ENCODE assay signal across 18 mouse cellular contexts in the genomic region with DNA sequence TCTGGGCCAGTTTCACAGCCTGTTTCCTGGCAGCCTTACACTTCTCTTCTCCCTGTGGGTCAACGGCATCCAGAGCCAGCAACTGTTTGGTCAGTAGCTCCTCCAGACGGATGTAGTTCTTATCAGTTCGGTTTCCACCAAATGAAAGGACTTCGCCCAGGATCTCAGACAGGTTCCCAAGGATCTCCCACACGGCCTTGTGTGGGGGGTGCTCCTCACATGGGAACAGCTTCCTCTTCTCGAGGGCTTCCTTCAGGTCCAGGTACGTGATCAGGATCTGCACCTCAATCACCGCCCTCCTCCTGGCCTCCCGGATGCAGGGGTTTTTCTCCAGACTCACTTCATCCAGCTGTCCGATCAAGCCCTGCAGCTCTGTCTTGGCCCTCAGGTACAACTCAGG.
"Had no signal": no experiment of that assay in that cellular context is flagged by ENCODE, and none has a peak within 500 bp of the region (broad histone marks: within the 10 kb centered on the region; RNA-seq: fewer than 3 reads in every experiment).

No protein-coding gene starts in this region.

- H3K27me3 ChIP-seq: midbrain, embryonic 12.5 days; neural tube, embryonic 13.5 days; neural tube, embryonic 15.5 days had no signal

- H3K4me3 ChIP-seq: midbrain, embryonic 10.5 days; midbrain, embryonic 12.5 days; myocyte; neural tube, embryonic 13.5 days; neural tube, embryonic 15.5 days had no signal

- DNase-seq: lung, adult 18-20 months; lung, embryonic 14.5 days; lung, postnatal 10 days; lung, postnatal 4 days; midbrain, embryonic 14.5 days; retina, postnatal 1 day; right cerebral cortex, adult 18-20 months; right cerebral cortex, postnatal 25 days; right cerebral cortex, postnatal 4 days; spleen, adult 18-20 months; thymus, adult 18-20 months; thymus, postnatal 14 days; thymus, postnatal 36 days had no signal

- H3K27ac ChIP-seq: midbrain, embryonic 10.5 days; midbrain, embryonic 12.5 days; neural tube, embryonic 13.5 days; neural tube, embryonic 15.5 days had no signal
